Mouse (Mus musculus): ENCODE results near the gene Cib2. TPM values are rescaled to one million over a fixed set of nuclear protein-coding genes. Genes with fewer than 3 reads are reported as not detected.
A peak's percentile ranks its signal among the peaks of the same experiment; 100 is the strongest.
"Not testable (repeated sequence)": the region's sequence is repeated elsewhere in the genome, so short reads cannot be mapped to it uniquely, and the experiment has no call there.

Cib2 gene
- polyA plus RNA-seq (2012; rRNA removed): 7.5 and 9.7 TPM in 2 replicates

DNA sequence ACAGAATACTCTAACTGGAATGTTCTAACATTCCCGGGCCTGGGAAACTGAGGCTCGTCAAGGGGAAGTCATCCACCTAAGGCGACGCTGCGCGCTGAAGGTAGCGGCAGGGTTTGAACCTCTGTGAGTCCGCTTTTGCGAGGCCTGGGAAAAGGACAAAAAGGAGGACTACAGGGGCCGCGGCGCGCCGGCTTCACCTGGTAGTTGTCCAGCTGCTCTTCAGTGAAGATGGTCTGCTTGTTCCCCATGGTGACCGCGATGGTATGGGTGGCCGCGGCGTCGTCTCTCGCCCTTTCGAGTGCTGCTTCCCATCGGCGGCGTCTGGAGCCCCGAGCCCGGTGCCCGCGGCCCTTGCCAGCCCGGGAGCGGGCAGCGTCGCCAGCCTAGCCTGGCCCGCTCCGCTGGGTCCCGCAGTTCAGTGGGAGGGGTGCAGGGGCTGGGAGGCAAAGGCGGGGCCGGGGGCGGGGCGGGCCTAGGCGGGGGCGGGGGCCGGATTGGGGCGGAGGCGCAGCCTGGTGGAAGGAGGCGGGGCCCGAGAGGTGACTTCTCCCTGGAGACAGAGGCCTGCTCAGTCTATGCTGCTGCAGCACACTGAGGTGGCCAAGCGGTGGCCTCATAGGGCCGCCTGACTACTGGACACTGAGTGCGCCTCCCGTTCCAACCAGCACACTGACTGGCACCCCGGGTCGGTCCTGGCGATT lies at the start of gene Cib2:
Gene Cib2 (minus strand): TSS at position 448 of the 701 bp plus-strand sequence.
- peak; percentile 47; the same call in 1 of the 2 replicates for TF ChIP-seq POLR2A (IDR thresholded peaks at IDR 0.05; ENCODE audit: borderline replicate concordance, extremely low read depth, low read depth, low read length)
- TF ChIP-seq CTCF (IDR thresholded peaks at IDR 0.05; ENCODE audit: insufficient read depth, low read length): 0 out of 2 replicates have a peak, but pooled peaks have one; percentile 27
- 3% methylated on average over 51 of the region's 54 CpGs for WGBS
- Histone ChIP-seq H3K4me3 (replicated peaks; ENCODE audit: extremely low read depth, low read depth, low read length) (peak within 1 kb of the TSS; percentile 63), H3K4me1 (ENCODE audit: control insufficient read depth, insufficient read depth, low read length) (no peaks in the 10 kb centered on the region)
- DNase-seq: peak; percentile 75

- 57% methylated on average over 4 of the region's 4 CpGs for WGBS
- H3K4me3 ChIP-seq (replicated peaks; ENCODE audit: extremely low read depth, low read depth, low read length): no peak overlapping the region
- peak; percentile 75 for DNase-seq
- no peaks in the 10 kb centered on the region for H3K4me1 ChIP-seq (ENCODE audit: control insufficient read depth, insufficient read depth, low read length)
- TF ChIP-seq CTCF (IDR thresholded peaks at IDR 0.05; ENCODE audit: insufficient read depth, low read length) (peak; percentile 64), POLR2A (IDR thresholded peaks at IDR 0.05; ENCODE audit: borderline replicate concordance, extremely low read depth, low read depth, low read length) (no peak)
Observed at GRCm38 (mm10) chr9:54604886-54605285, 44.9 kb upstream of the Cib2 start.

DNA sequence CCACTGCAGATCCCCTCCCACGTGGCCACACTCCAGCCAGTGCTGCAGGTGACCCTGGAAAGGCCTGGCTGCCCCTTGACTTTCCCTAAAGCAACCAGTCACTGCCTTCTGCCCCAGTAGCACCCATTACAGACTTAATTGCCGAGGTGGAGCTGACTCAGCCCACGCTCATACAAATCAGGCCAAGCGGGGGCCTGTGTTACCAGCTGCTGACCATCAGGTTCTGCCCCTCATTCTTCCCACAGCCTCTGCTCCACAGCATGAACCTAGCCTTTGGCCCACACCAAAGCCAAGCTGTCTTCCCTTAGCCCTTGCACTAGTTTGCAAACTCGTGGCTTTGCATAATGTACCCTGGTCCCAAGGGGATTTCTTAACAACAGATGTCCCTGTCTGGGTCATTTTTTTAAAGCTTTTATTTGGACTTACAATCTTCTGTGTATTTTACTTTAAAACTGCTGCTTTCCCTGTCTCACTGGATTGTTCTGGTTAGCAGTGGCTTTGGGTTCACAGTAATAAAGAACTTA lies 44.2 kb upstream of the Cib2 start:
- 62% methylated on average over 5 of the region's 5 CpGs for WGBS
- H3K4me1 ChIP-seq (ENCODE audit: control insufficient read depth, insufficient read depth, low read length): no peaks in the 10 kb centered on the region

DNA sequence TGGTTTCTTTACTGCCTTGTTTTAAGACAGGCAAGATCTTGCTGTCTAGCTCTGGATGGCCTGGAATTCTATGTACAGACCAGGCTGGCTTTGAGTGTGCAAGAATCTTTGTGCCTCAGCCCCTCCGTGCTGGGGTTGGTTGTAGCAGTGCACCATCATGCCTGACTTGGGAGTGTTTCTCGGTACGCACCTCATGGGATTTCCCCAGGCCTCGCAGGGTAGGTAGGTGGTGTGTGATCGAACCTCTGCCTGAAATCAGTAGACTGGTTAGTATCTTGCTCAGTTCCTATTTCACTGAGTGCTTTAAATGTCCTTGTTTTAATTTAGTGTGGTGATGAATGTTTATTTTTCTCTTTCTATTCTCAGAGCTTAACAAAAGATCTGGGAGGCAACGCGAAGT lies 42.9 kb upstream of the Cib2 start:
- no peak for DNase-seq
- WGBS: 90% methylated on average over 7 of the region's 7 CpGs
- H3K4me3 ChIP-seq (replicated peaks; ENCODE audit: extremely low read depth, low read depth, low read length): no peak overlapping the region
- no peaks in the 10 kb centered on the region for H3K4me1 ChIP-seq (ENCODE audit: control insufficient read depth, insufficient read depth, low read length)
- no peak for TF ChIP-seq CTCF (IDR thresholded peaks at IDR 0.05; ENCODE audit: insufficient read depth, low read length)
- no peak for TF ChIP-seq POLR2A (IDR thresholded peaks at IDR 0.05; ENCODE audit: borderline replicate concordance, extremely low read depth, low read depth, low read length)

More for the DNA sequence above, 44.2 kb upstream of the Cib2 start:
- TF ChIP-seq CTCF (IDR thresholded peaks at IDR 0.05; ENCODE audit: insufficient read depth, low read length) (no peak), POLR2A (IDR thresholded peaks at IDR 0.05; ENCODE audit: borderline replicate concordance, extremely low read depth, low read depth, low read length) (no peak)
- H3K4me3 ChIP-seq (replicated peaks; ENCODE audit: extremely low read depth, low read depth, low read length): no peak overlapping the region
- DNase-seq: no peak

DNA sequence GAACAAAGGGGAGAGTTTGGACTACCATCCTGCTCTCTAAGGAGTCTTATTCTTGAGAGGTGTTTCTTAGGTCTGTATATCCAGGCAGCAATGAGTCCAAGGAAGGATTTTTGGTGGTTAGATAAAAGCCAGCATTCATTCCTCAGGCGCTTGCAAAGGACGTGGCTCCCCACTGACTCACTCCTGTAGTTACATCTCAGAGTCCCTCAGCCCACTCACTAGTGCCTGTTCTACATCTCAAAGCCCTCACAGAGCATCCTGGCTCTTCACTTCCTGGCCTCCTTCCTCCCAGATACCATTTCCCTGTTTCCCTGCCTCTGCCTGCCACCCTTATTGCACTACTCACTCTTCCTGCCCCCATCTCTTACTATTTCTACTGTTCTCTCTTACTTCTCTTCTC lies 42.4 kb upstream of the Cib2 start:
- Histone ChIP-seq H3K4me3 (replicated peaks; ENCODE audit: extremely low read depth, low read depth, low read length) (no peak overlapping the region), H3K4me1 (ENCODE audit: control insufficient read depth, insufficient read depth, low read length) (no peaks in the 10 kb centered on the region)
- DNase-seq: no peak
- no peak for TF ChIP-seq POLR2A (IDR thresholded peaks at IDR 0.05; ENCODE audit: borderline replicate concordance, extremely low read depth, low read depth, low read length)
- no peak for TF ChIP-seq CTCF (IDR thresholded peaks at IDR 0.05; ENCODE audit: insufficient read depth, low read length)
- 81% methylated on average over 2 of the region's 2 CpGs for WGBS

DNA sequence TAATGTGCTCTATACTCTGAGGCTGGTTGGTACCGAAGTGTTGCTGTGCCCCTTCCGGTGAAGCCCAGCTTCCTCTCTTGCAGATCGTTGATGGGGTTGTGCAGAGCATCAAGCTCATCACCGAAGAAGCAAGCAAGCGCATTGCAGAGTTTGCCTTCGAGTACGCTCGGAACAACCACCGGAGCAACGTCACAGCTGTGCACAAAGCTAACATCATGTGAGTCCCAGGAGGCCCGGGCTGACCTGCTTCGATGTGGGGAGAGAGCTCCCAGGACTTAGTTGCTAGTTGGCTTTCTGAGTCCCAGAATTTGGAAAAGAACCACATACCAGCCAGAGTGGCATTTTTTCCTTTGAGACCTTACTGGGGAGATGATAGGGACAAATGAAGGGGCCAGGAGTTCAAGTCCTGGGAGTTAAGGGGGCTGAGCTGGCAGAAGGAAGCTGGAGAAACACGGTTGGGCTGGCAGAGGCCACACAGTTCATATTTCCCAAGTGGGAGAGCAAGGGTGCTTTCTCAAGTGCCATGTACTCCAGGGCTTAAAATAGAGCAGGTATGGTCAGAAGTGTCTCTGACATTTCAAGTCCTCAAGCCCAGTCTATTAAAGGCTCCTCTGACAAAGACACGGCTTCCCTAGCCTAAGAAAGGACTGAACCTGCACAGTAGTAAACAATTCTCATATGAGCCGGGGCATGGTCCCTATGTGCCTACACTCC lies 36.9 kb upstream of the Cib2 start:
- H3K4me1 ChIP-seq (ENCODE audit: control insufficient read depth, insufficient read depth, low read length): no peaks in the 10 kb centered on the region
- no peak for TF ChIP-seq CTCF (IDR thresholded peaks at IDR 0.05; ENCODE audit: insufficient read depth, low read length)
- no peak for TF ChIP-seq POLR2A (IDR thresholded peaks at IDR 0.05; ENCODE audit: borderline replicate concordance, extremely low read depth, low read depth, low read length)
- DNase-seq: peak; percentile 28
- H3K4me3 ChIP-seq (replicated peaks; ENCODE audit: extremely low read depth, low read depth, low read length): no peak overlapping the region
- 83% methylated on average over 15 of the region's 15 CpGs for WGBS

DNA sequence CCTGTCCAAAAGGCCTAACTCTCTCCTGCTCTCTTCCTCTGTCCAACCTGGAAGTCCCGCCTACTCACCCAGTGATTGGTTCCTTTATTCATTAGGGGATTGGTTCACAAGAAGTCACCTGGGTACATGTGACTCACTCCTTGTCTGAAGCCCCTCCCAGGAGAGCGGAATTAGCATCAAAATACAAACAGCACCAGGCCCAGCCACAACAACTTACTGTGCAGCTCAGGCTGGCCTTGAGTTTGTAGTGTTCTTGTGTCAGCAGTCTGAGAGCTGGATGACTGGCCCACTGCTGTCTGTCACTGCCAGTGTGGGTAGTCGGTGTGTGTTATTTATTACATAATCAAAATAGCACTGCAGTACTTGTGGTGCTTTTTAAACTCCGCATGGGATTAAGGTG lies 33.6 kb upstream of the Cib2 start:
- not testable (repeated sequence) for DNase-seq; H3K4me3 ChIP-seq (replicated peaks; ENCODE audit: extremely low read depth, low read depth, low read length); H3K4me1 ChIP-seq (ENCODE audit: control insufficient read depth, insufficient read depth, low read length)
- 85% methylated on average over 4 of the region's 4 CpGs for WGBS

DNA sequence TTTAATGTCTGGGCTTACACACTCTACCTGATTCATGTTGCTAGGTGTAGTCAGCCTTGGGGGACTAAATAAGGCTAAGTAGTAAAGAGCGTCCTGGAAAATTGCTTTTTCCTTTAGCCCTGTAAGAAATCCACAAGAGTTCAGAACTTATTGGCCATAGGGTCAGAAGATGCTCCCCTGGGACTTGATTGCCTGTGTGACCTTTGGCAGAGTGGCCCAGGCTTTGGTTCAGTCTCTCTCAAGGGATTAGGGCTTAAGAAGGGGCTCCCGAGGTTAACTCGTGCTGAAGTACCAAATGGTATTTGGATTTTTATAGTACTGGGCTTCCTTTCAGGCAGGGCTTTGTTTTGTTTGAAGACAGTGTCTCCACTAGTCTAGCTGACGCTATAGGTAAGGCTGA lies 27.8 kb upstream of the Cib2 start:
- TF ChIP-seq POLR2A (IDR thresholded peaks at IDR 0.05; ENCODE audit: borderline replicate concordance, extremely low read depth, low read depth, low read length): no peak
- no peak for TF ChIP-seq CTCF (IDR thresholded peaks at IDR 0.05; ENCODE audit: insufficient read depth, low read length)
- DNase-seq: no peak
- Histone ChIP-seq H3K4me3 (replicated peaks; ENCODE audit: extremely low read depth, low read depth, low read length) (no peak overlapping the region), H3K4me1 (ENCODE audit: control insufficient read depth, insufficient read depth, low read length) (no peaks in the 10 kb centered on the region)
- WGBS: 72% methylated on average over 4 of the region's 4 CpGs

- peak; percentile 98 for DNase-seq
- TF ChIP-seq CTCF (IDR thresholded peaks at IDR 0.05; ENCODE audit: insufficient read depth, low read length) (no peak), POLR2A (IDR thresholded peaks at IDR 0.05; ENCODE audit: borderline replicate concordance, extremely low read depth, low read depth, low read length) (peak; percentile 85; the same call in 1 of the 2 replicates)
- under 1% methylated on average over 73 of the region's 73 CpGs for WGBS
Observed at GRCm38 (mm10) chr9:54586199-54587061, 26.4 kb upstream of the Cib2 start, which contains the start of gene Idh3a. Gene Idh3a, plus strand, starts transcription at chr9:54586334.

More at GRCm38 (mm10) chr9:54586199-54587061, 26.4 kb upstream of the Cib2 start, which contains the start of gene Idh3a:
- peak within 1 kb of the TSS; percentile 88 for H3K4me3 ChIP-seq (replicated peaks; ENCODE audit: extremely low read depth, low read depth, low read length)
- H3K4me1 ChIP-seq (ENCODE audit: control insufficient read depth, insufficient read depth, low read length): no peaks in the 10 kb centered on the region
